Mouse (Mus musculus) CD8-positive naive resting alpha-beta T cell, adult 2 months (primary cell): ENCODE measurements around the gene Ppp1ca.

Source experiments
- DNase-seq, 2 experiments: peaks; one replicate each; pipeline ENCODE4 v3.0.0; 2022; ENCODE audit warnings: low read depth in 2 of 2, low spot score in 2 of 2

Gene Ppp1ca

DNA sequence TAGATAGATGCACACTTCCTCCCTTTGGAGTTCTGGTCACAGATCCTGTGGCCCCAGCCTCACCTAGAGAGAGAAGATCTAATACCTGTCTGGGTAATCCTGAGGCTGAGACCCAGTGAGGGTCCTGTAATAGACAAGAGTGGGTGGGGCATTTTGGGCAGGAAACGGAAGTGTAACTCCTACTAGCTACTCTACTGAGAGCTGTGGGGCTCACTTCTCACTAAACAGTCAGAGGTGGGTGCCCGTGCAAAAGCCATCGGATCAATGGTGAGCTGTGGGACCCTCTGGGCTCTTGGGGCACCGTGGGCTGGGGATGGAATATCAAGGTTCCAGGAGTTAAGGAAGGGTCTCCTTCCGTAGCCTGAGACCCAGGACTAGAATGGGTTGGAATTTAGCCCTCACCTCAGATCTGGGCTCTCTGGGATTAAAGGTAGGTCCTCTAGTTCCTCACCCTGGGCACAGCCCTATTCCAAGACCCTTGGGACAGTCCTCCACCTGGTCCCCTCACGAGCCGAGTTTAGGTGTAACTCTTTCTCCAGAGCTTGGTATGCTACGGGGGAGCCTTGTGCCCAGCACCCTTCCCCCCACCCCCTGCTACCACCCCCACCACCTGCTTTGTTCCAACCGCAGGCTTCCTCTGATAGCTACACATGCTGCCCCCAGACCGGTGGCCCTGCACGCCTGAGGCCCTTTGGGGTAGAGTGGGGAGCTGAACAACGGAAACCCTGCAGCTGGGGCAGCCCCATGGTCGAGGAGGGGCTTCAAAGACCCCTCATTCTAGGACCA, 37.2 kb upstream of the Ppp1ca start:
- DNase-seq, result peak; percentile 39 to 47

DNA sequence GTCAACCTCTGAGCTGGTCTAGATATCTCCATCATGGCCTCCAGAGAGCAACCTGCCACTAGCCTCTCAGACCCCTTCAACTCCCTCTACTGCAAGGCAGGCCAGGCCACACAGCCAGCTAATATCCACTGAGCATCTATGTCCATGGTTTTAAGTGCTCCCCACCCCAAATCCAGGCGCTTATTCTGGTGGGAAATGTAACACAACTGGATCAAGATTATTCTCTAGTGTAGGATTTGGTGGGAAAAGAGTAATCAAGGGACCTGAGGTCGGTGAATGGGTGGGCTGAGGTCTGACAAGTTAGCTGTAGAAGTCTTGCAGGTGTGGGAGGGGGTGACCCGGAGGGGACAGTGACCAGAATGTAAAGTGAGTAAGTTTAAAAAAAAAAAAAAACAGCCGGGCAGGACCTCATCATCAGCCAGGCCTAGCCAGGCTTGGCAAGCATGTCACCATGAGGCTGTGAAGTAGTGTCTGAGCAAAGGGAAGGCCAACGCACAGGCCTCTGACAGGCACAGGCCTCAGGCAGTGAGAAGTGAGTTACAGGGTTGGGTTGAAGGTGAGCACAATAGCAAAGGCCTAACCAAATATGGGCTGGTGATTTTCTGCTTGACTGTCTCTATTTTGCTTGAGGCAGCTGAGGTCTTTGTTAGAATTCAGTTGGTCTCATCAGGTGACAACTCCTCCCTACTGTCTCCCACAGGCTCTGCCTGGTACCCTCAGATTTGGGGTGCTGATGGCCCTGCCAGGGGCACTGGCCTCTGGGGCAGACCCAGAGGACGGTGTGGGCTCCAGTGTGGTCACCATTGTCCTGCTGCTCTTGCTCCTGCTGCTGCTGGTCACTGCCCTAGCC, 36.4 kb upstream of the Ppp1ca start:
- no peak for DNase-seq

DNA sequence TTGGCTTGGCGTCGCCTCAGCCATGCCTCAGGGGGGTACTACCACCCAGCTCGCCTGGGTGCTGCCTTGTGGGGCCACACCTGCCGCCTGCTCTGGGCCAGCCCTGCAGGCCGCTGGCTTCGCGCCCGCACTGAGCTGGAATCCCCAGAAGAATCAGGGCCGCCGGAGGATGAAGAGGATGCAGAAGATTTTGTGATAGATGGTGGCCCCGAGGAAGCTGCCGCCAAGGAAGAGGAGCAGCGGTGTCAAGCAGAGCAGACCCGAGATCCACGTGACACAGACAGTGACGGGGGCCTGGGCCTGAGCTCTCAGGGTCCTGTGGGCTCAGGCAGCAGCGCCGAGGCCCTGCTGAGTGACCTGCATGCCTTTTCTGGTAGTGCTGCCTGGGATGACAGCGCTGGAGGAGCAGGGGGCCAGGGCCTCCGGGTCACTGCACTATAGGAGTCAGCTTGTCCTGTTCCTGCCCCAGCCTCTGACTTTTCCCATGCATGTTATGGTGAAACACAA, 35.7 kb upstream of the Ppp1ca start:
- no peak for DNase-seq

DNA sequence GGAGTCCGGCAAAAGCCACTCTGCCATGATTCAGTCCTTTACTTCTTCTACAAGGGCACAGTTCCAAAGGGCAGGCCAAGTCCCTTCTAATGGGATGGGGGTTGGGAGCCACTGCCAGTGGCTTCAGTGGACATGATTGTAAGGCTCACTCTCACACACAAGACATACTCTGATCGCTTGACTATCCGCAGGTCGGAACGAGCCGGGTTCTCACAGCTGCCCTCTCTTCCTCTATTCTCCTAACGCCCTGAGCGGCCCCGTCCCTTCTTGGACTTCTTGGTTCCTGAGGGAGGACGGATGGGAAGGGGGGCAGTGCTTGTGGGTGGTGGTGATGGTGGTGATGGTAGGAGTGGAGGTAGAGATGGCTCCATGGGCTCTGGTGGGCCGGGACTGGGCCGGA, 35.1 kb upstream of the Ppp1ca start:
- DNase-seq, result no peak

DNA sequence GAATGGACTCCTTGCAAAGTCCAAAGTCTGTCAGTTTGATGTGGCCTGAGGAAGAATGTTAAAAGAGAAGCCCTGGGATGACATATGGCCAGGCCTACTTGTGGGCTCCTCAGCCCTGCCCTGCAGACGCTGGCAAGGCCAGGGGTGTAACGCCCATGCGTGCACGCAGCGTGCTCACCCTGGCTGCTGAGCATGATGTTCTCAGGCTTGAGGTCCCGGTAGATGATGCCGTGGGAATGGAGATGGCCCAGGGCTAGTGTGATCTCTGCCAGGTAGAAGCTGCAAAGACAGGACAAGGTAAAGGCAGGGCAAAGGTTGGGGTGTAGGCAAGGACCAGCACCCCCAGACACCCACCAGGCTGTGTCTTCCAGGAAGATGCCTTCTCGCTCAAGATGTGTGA, 32.8 kb upstream of the Ppp1ca start:
- DNase-seq, result no peak

DNA sequence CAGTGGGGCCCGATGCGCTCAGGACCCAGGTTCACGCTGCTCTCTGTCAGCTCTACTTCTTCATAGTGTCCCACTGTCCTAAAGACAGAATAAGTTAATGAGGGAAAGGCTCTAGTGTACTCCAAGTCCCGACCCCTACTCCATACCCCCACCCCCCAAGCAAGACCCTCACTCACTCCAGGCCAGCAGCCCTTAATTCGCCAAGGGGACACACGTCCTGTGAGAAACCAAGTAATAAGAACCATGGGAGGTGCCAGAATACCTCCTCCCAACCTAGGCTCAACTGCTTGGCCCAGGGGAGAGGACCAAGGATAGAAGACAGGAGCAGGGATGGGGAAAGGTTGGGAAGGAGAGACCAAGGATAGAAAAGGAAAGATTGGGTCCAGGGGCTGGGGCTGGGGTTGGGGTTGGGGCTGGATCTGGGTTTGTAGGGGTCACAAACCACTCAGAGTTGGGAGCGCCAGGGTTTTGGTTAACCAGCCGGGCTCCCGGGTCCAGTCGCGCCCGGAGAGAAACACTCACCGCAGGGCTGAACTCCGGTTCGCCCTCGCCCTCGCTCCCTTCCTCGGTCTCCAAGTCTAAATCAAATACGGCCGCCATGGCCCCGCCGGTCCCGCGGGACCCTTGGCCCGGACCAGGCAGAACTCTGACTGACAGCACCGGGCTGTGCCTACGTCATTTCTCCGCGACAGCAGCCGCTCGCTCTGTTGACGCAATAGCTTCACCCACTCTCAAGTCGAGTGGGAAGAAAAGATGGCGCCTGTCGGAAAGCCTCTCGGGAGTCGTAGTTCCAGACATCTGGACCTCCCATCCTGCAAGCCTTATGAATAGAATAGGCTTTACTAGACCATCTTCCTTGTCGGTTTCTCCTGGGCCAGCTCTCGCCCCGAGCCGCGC, 29.0 kb upstream of the Ppp1ca start, which contains the start of gene Rps6kb2:
Gene Rps6kb2, minus strand, starts transcription at position 709 of the 897 bp plus-strand sequence.
- DNase-seq, result peak; percentile 88 to 95

DNA sequence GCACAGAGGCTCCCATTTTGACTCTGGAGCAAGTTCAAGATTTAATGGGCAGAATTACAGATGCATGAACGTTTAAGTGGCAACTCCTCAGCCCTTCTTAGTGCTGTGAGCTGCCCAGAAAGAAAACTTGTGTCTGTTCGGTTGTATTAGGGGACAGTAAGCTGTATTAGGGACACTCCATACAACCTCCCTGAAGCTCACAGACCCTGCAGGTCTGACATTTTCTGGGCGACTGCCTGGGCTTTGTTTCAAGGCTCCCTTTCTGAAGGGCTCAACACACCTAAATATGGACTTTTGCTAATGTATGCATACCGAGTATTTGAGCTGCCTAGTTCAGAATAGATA, 28.4 kb upstream of the Ppp1ca start:
- DNase-seq, result no peak

DNA sequence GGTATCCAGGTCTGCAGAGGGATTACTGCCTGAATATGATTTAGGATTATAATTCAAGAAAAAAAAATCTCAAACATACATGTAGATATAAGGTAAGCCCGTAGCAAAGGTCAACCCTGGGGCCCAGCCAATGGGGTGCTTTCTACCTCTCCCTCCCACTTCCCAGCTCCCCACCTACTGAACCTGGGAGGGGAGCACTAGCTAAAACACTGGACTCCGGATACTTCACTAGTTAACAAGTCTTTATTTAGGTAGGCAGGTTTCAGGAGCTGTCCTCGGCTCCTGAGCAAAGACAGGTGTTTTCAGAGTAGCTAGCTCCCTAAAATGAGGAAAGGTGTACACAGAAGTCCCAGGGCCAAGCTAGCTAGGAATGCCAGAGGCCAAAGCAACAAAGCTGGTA, 27.8 kb upstream of the Ppp1ca start:
- no peak for DNase-seq

DNA sequence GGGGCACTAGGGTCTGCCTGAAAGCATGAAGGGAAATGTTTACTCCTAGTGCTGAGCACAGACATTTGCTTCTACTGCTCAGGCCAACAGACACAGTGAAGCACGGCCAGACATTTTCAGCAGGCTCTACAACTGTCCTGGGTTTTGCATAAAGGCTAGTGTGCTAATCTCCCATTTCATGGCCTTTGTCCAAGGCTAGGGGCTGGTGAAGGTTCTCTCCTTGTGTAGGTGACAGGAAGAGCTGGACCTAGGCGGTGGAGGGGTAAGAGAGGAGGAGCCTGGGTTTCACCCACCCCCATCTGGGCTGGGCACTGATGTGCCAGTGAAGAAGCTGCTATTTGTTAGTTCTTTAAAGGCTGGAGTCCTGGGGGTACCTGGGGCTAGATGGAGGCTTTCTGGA, 27.1 kb upstream of the Ppp1ca start:
- DNase-seq, result no peak

DNA sequence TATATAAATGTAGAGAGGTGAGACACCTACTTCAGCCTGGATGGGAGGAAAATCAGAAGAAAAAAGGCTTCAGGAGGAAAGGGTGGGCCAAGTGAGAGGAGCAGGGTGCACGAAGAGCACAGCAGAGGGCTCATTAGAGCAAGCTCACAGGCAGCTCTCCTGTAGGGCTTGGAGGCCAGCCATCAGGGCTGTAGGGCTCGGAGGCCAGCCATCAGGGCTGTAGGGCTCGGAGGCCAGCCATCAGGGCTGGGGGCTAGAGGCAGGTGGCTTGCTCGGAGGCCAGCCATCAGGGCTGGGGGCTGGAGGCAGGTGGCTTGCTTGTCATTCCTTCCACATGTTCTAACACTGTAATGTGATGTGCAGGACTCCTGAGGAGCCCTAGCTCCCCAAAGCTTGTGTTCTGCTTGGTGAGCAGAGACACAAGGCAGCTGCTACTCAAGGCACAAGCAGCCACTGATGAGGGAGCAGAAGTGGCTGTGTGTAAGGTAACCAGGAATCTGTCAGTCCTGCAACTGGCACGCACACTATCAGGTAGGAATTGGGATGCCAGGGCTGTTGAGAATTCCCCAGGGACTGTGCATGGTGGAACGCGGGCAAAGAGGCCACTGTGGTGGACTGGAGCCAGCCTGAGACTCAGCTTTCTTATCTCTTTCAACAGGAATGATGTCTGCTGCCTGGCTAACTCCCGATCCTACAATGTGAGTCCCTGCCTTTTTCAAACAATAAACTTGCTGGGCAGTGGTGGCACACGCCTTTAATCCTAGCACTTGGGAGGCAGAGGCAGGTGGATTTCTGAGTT, 25.0 kb upstream of the Ppp1ca start:
- DNase-seq, result no peak

DNA sequence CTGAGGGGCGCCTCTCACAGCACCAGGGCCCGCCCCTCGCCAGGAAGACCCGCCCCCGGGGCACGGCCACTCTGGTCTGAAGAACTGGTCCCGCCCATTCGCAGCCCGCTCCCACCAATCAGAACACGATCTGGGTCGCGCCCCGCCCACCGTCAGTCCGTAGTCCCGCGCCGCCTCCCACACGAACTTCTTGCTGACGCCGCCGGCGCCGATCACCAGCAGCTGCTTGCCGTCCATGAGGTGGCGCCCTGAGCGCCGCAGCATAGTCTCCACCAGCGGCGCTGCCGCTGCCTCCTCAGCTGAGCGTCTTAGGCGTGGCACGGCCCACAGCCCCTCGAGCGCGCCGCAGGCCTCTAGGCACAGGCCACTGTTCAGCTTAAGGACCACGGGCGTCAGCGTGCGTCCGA, 22.5 kb upstream of the Ppp1ca start:
- peak; percentile 98 to 99 for DNase-seq

DNA sequence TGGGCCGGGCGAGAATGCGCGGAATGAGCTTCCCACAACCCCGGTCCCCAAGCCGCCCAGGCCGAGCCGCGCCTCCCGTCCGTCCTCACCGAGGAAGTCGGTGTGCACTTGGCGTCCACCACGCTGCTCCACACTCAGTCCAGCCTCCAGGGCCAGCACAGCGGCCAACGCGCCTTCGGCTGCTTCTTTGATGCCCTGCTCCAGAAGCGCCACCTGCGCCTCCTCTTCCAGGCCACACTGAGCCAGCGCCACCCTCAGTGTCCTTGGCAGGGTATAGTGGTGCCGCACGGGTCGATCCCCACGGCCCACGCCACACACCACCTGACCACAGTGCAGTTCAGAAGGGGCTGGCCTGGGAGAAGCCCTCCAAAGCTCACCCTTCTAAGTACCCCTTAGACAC, 22.1 kb upstream of the Ppp1ca start:
- DNase-seq, result no peak

DNA sequence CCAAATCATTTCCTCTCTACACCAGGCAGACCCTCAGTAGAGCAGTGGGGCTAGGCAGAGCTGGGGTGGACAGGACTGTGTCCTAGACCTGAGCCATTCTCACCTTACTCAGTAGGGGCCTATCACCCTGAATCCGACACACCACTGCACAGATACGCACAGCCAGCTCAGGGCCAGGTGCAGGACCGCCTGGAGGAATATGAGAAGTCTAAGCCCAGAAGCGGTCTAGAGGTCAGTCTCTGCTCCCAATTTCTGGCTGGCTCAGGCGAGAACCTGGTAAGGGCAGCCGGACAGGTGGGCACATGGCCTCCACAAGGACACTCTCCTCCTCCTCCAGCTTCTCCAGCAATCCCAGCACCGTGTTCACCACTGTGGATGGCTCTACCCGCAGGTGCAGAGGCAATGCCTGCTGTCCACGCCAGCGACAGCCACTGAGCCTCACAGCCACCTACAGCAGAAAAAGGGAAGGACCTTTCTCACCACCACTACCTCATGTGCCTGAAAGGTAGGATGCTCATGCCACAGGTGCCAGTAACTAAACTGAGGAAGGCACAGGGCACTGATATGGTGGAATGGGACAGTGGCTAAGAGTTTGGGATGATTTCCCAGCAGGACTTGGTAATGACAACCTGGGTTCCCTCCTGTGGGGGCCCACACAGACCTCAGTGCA, 21.0 kb upstream of the Ppp1ca start:
- no peak for DNase-seq

DNA sequence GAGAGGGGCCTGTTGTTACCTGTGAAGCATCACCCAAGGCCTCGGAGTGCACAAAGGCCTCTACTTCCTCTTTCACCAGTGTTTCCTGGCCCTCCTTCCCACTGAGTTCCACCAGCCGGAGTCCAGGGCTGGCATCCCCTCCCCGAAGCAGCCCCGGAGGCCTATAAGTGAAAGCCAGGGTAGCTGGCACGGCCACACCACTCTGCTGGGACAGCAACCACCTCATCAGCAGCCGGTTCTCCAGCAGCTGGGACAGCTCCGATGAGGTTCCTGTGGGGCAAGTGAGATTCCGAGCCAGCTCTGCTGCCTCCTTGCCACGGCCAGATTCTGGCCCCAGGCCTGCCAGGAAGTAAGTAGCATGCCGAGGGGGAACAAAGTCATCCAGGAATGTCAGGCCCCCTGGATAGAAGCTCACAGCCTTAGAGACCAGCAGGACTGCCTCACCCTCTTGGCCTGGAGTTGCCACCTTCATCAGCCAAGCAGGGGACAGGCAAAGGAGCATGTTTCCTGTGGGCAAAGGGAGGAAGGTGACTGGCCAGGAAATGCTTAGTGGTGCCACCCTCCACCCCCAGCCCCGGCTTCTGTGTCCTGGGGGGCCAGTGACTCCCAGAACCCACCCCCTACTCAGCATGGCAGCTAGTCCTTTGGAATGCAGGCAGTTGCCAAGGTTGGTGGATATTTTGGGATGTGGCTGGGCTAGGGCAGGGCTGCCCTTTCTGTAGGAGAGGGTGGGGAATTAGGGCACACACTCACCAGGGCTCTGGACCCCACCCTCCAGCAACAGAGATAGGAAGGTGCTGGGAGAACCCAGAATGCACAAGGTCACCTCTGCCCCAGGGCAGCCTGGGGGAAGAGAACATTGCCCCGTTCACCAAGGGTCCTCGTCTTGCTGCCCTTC, 20.2 kb upstream of the Ppp1ca start:
- DNase-seq, result no peak

DNA sequence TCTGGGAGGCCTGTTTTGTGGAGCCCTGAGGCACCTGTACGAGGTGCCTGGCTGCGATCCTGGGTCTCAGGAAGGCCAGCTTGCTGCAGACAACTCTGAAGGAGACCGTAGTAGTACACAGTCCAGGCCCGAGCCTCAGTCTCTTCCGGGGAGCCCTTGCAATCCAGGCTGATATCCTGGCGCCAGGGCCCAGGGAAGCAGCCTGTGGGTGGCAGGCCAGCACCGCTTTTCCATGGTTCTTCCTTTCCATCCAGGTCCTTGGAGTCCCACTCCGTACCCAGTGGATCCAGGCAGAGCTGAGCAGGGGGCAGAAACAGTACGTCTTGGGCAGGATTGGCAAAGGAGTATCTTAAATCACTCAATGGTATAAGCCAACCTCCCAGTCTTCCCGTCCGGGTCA, 18.9 kb upstream of the Ppp1ca start:
- no peak for DNase-seq

DNA sequence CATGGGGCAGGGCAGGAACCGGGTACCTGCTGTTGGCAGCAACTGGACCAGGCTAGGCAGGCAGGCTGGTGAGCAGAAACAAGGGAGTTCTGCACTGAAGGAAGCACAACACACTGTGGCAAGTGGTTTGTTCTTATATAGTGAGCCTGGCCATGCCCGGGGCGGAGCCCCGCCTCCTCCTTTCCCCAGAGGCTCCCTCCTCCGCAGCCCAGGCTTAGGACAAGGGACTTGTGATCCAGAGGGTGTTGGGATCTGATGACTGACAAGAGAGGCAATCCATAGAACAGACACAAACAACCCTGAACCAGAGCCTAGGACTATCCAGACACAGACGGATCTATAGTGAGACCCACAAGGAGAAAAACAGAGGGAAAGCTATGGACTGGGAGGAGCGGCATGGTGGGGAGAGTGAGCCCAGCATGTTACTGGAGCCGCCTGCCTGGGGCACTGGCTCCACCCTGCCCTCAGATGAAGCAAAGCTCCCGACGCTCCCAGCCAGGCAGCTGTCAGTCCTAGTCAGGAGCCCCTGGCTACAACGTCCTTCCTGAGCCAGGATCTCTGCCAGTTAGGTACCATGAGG, 16.4 kb upstream of the Ppp1ca start, which contains the start of gene Carns1:
Gene Carns1, minus strand, starts transcription at position 112 of the 580 bp plus-strand sequence.
- DNase-seq, result no peak

DNA sequence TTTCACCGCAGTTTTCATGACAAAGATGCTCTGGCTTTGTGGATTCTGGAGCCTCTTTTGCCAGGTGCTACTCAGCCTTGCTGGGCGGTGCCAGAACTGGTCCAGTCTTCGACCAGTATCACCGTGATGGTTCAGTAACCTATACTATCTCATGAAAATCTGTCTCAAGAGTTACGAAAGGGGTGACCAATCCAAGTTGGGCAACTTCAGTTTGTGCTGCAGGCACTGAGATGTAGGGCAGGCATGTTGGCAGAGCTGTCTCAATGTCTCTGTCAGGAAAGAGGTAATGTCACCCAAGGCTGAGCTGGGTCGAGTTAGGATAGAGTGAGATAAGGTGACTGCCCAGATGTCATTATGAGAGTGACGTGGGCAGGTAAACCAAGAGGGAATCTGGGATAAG, 11.5 kb upstream of the Ppp1ca start:
- no peak for DNase-seq

DNA sequence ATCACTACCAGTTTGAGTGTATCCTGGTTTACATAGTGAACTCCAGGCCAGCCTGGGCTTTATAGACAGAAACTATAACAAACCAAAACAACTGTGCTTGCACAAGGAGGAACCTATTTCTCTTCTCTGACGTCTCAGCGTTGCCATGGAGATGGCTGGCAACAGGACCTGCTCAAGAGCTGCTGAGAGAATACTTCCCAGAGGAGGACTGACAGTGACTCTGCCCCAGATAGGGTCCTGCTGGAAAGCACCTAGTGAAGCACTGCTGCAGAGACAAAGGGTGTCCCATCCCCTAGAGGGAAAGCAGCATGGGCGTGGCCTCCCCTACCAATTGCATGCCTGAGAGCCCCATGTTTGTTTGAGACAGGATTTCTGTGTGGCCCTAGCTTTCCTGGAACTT, 10.0 kb upstream of the Ppp1ca start:
- DNase-seq, result peak; percentile 51 to 53
